Mouse (Mus musculus) CH12.LX (cell line): Measurements from ENCODE around the gene Abca1.
A peak's percentile ranks its signal among the peaks of the same experiment; 100 is the strongest.

Source experiments
- CHD2 ChIP-seq: IDR thresholded peaks from 2 replicates; pipeline ENCODE4 v1.6.1; 2011; ENCODE audit warnings: low read length, improper control_type of control experiment
- CTCF ChIP-seq, 2 experiments: IDR thresholded peaks in 1 of 2; conservative IDR thresholded peaks in 1 of 2; 2 replicates each; pipeline ENCODE4 v1.5.1; 2011 to 2012; ENCODE audit warnings: low read depth in 2 of 2, low read length in 2 of 2, improper control_type of control experiment in 1 of 2, inconsistent platforms in 1 of 2, mild to moderate bottlenecking in 1 of 2, moderate library complexity in 1 of 2
- ETS1 ChIP-seq: conservative IDR thresholded peaks from 2 replicates; pipeline ENCODE4 v1.6.1; 2012; ENCODE audit warnings: low read depth, mild to moderate bottlenecking, inconsistent platforms, low read length, improper control_type of control experiment, moderate library complexity
- HCFC1 ChIP-seq: IDR thresholded peaks from 2 replicates; pipeline ENCODE4 v1.6.1; 2012; ENCODE audit warnings: low read depth, mild to moderate bottlenecking, inconsistent platforms, low read length, improper control_type of control experiment
- MAFK ChIP-seq: IDR thresholded peaks from 2 replicates; pipeline ENCODE4 v1.6.1; 2011; ENCODE audit warnings: low read length, improper control_type of control experiment; ENCODE audit not compliant: insufficient replicate concordance
- MAX ChIP-seq: IDR thresholded peaks from 2 replicates; pipeline ENCODE4 v1.6.1; 2011; ENCODE audit warnings: low read length, improper control_type of control experiment
- MEF2A ChIP-seq: IDR thresholded peaks from 2 replicates; pipeline ENCODE4 v1.6.1; 2014; ENCODE audit warnings: low read depth, mild to moderate bottlenecking, inconsistent platforms, low read length, improper control_type of control experiment, borderline replicate concordance
- MYC ChIP-seq: IDR thresholded peaks from 2 replicates; pipeline ENCODE4 v1.6.1; 2011; ENCODE audit warnings: low read depth, mild to moderate bottlenecking, improper control_type of control experiment, low read length
- POLR2A ChIP-seq: IDR thresholded peaks from 2 replicates; pipeline ENCODE4 v1.6.1; 2011; ENCODE audit warnings: low read depth, mild to moderate bottlenecking, improper control_type of control experiment, low read length
- RAD21 ChIP-seq: IDR thresholded peaks from 2 replicates; pipeline ENCODE4 v1.6.1; 2011; ENCODE audit warnings: low read depth, mild to moderate bottlenecking, low read length, improper control_type of control experiment, moderate library complexity
- TCF12 ChIP-seq: IDR thresholded peaks from 2 replicates; pipeline ENCODE4 v1.6.1; 2014; ENCODE audit warnings: low read depth, mild to moderate bottlenecking, inconsistent platforms, low read length, improper control_type of control experiment

- TF ChIP-seq CTCF (conservative IDR thresholded peaks at IDR 0.05 in 1 of 2, IDR thresholded peaks at IDR 0.05 in 1 of 2; ENCODE audit: low read depth in 2 of 2, low read length in 2 of 2) (no peak), MAFK (no peak), MEF2A (no peak), TCF12 (no peak), ETS1 (no peak), MAX (no peak), MYC (no peak), RAD21 (no peak), CHD2 (no peak), POLR2A (no peak), HCFC1 (peak; percentile 64)
Observed at GRCm38 (mm10) chr4:53196058-53196771, 36.5 kb upstream of the Abca1 start.
